Mouse (Mus musculus): ENCODE measurements around the gene Lct.

Lct gene

DNA sequence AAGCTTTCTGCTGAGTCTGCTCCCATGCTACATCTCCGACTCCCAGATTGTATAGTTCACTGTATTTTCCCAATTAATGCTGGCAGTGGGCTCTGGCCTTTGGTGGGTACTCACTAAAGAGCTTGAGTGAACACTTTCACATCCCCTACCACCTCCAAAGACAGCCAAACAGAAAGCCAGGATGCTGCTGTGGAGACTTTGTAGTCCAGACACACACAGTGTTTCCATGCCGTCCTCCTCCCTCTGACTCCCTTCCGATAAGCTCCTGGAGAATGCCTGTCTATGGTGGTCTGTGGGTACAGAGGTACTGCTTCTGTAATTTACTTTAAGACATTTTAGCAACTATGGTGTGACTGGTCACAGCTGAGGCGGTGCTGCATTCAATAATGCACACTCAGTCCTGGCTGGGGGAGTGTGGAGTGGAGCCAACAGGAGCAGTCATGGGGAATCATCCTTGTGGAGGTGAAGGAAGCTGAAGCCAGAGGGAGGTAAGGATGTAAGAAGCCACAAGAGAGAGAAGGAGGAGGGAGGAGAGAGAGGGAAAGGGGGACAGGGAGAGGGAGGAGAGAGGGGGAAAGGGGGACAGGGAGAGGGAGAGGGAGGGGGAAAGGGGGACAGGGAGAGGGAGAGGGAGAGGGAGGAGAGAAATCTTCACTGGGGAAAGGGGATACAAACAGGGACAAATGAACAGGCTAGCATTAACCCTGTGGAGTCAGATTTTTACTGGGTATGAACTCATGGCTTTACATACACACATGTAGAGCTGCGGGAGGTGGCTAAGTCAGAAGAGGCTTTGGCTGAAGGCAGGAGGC lies 32.2 kb downstream of the Lct start:
- DNase-seq (ENCODE audit: low read depth, low spot score), result no peak

DNA sequence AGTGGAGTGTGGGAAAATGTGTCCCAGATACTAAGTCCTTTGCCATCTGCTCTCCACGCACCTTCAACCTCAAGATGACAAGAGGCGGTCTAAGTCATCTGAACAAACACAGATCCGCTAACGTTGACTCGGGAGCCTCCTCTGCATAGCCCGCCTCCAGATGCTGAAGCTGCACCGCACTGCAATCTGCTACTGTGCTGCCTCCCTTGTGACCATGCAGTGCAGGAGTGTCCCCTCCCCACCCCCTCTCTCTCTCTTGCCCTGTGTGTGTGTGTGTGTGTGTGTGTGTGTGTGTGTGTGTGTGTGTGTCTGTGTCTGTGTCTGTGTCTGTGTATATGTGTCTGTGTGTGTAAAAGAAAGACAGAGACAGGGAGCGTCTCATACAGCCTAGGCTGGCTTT lies 32.8 kb downstream of the Lct start:
- no peak for DNase-seq (ENCODE audit: low read depth, low spot score)

DNA sequence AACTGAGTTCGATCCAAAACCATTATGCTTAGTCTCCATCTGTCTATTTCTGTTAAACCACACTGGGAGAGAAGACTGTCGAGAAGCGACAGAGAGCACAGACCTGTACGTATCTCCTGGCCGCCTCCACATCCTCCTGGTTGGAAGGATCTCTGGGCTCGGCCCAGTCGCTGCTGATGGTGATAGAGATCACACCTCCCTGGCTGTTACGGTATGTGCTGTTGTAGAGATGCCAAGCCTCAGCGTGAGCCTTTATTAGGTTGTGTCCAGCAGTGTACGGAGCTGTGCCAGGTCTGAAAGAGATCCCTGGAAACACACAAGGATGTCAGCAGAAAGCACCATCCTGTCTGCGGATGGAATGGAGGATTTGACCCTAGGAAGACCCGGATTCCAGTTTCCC lies 34.6 kb downstream of the Lct start:
- no peak for DNase-seq (ENCODE audit: low read depth, low spot score)

DNA sequence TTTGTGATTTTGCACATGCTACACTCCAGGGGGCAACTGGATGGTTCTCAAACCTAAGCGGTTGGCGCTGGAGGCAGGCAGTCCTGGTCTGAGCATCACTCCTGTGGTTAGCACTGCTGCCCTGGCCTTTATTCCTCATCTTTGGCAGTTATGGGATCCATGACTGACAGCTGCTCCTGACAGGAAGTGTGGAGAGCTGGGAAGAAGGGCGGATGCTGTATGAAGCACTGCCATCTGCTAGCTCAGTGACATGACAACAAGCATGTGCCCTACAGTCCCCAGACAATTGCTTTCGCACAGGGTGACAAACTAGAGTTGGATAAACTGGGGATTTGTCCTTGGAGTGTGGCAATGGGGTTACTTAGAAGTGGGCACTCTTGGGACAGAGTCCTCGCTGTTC lies 37.8 kb downstream of the Lct start:
- no peak for DNase-seq (ENCODE audit: low read depth, low spot score)

- DNase-seq (ENCODE audit: low read depth, low spot score), result no peak
These were observed 43.0 kb downstream of the Lct start for GRCm38 (mm10) chr1:128285136-128285535.

GRCm38 (mm10) chr1:128284157-128284690 lies 43.9 kb downstream of the Lct start:
- no peak for DNase-seq (ENCODE audit: low read depth, low spot score)

GRCm38 (mm10) chr1:128282924-128283323 lies 45.2 kb downstream of the Lct start:
- DNase-seq (ENCODE audit: low read depth, low spot score), result peak; percentile 34

DNA sequence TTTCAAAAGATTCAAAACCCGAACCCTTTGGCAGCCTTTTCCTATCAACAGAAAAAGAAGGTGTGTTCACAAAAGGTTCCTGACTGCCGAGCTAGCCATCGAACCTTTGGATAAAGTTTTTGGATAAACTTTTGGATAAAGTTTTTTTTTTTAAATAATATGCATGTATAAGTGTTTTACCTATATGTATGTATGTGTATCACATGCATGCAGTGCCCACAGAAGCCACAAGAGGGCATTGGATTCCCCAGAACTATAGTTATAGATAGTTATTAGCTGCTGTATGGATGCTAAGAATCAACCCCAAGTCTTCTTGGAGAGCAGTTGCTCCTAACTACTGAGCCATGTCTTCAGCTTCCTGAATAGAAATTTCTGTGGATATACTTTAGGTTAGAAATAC lies 46.4 kb downstream of the Lct start:
- peak; percentile 54 for DNase-seq (ENCODE audit: low read depth, low spot score)

DNA sequence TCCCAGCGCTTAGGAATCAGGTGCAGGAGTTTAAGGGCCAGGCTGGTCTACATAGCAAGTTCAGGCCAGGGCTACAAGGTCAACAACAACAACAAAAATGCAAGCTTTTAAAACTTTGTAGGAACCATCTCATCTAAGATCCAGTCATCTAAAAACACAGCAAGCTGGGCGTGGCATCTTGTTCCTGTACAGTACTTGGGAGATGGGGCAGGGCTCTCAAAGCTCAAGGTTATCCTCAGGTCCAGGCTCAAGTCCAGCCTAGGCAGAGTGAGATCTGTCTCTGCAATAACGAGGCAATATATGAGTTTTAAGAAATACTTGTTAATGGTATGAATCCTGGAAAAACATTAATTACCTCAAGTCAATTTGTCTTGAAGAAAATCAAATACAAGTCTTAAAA lies 49.6 kb downstream of the Lct start:
- no peak for DNase-seq (ENCODE audit: low read depth, low spot score)

DNA sequence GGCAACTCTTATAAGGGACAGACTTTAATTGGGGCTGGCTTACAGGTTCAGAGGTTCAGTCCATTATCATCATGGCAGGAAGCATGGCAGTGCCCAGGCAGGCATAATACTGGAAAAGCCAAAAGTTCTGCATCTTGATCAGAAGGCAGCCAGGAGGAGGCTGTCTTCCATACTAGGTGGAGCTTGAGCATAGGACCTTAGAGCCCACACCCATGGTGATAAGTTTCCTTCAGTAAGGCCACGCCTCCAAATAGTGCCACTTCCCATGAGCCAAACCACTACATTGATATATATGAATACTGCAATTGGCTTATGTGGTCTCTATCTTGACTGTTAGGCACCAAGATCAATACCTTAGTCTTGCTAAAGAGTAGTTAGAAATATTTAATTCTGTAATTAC lies 52.2 kb downstream of the Lct start:
- DNase-seq (ENCODE audit: low read depth, low spot score), result no peak

DNA sequence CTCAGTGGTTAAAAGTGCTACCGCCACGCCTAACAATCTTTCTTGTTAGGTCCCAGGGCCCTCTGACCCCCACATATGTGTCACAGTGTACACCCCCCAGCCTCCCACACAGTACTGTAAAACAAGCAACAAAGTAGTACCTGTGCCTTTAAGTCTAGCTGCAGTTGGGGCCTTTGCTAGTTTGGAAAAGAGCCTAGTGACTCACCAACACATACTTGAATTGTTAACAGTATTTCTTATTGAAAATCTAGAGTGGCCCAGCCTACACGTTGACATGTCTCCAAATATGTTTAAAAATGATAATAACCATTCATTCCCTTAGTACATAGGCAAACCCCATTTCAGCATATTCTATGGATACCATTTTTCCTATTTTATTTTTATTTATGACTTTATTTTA lies 57.4 kb downstream of the Lct start:
- no peak for DNase-seq (ENCODE audit: low read depth, low spot score)

DNA sequence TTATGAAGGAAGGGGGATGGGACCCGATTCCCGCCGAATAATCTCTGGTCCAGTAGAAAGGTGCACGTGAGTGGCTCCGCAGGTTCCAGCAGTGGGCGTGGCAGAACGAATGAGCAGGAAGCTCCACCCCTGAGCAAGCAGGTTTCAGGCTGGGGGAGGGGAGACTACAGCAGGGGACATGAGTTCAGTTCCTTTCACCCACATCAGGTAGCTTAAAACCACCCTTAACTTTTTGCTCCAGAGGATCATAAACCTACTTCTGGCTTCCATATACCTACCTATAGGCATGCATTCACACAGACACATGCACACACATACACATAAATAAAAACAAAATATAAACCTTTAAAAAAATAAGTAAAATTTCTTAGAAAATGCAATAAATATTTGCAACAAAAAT lies 61.1 kb downstream of the Lct start:
- peak; percentile 62 for DNase-seq (ENCODE audit: low read depth, low spot score)

DNA sequence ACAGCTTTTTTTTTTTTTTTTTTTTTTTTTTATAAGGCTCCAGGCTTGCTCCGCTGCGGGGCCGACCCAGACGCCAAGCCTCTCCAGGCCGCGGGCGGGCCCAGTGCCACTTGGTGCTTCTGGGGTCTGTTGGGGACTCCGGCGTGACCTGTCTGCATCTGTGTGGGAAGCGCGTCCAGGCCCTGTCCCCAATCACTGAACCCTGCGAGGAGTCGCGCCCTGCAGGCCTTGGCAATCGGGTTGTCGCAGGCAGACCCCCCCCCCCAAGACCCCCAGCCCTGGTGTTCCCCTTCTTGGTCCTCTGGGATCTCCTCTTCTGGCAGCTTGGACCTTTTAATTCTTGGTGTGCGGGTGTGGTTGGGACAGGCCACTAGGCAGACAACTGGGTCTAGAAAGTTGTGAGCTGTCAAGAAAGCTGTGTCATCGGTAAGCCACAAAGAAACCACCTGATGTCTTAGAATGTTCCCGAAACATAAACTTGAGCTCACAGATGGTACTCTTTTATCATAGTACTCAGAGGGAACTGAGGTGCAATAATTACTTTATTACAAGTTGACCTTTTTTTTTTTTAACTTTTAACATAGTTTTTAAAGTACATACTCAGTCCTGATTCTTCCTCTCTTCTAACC lies 83.3 kb downstream of the Lct start:
- peak; percentile 38 for DNase-seq (ENCODE audit: low read depth, low spot score)

- peak; percentile 100 for DNase-seq (ENCODE audit: low read depth, low spot score)
These were observed 84.0 kb downstream of the Lct start for GRCm38 (mm10) chr1:128243996-128244726.

GRCm38 (mm10) chr1:128243627-128243995 lies 84.5 kb downstream of the Lct start, which contains the start of gene Ubxn4:
TSS of gene Ubxn4 (plus strand) at chr1:128243964.
- DNase-seq (ENCODE audit: low read depth, low spot score), result no peak

- no peak for DNase-seq (ENCODE audit: low read depth, low spot score)
These were observed 92.9 kb downstream of the Lct start for GRCm38 (mm10) chr1:128235181-128235580.
